Mouse (Mus musculus) yolk sac, embryonic 10.5 days (tissue): ENCODE results near the gene Gnb1l.

Source experiments
- DNase-seq: peaks from one replicate; pipeline ENCODE4 v3.0.0-alpha.2; 2017; ENCODE audit warnings: low spot score

The Gnb1l gene

GRCm38 (mm10) chr16:18547891-18548290, 49.4 kb downstream of the Gnb1l start:
- no peak for DNase-seq

GRCm38 (mm10) chr16:18551604-18552003, 53.1 kb downstream of the Gnb1l start:
- peak; percentile 11 for DNase-seq

- no peak for DNase-seq
Measured at GRCm38 (mm10) chr16:18552106-18552710, 53.7 kb downstream of the Gnb1l start.

- no peak for DNase-seq
Measured at GRCm38 (mm10) chr16:18554721-18555120, 56.2 kb downstream of the Gnb1l start.

- peak; percentile 42 for DNase-seq
Measured at GRCm38 (mm10) chr16:18555235-18555935, 56.9 kb downstream of the Gnb1l start.

GRCm38 (mm10) chr16:18556461-18556860, 57.9 kb downstream of the Gnb1l start:
- no peak for DNase-seq

- no peak for DNase-seq
Measured at GRCm38 (mm10) chr16:18564472-18564871, 66.0 kb downstream of the Gnb1l start.

GRCm38 (mm10) chr16:18568599-18568998, 70.1 kb downstream of the Gnb1l start:
- DNase-seq: no peak

- DNase-seq: no peak
Measured at GRCm38 (mm10) chr16:18574196-18574595, 75.7 kb downstream of the Gnb1l start.

- DNase-seq: no peak
Measured at GRCm38 (mm10) chr16:18577071-18577470, 78.6 kb downstream of the Gnb1l start.

GRCm38 (mm10) chr16:18577599-18578160, 79.2 kb downstream of the Gnb1l start:
- no peak for DNase-seq

- no peak for DNase-seq
Measured at GRCm38 (mm10) chr16:18580389-18580788, 81.9 kb downstream of the Gnb1l start.

- DNase-seq: no peak
Measured at GRCm38 (mm10) chr16:18581050-18581622, 82.6 kb downstream of the Gnb1l start.

- no peak for DNase-seq
Measured at GRCm38 (mm10) chr16:18581623-18582205, 83.2 kb downstream of the Gnb1l start.

GRCm38 (mm10) chr16:18582426-18583148, 84.1 kb downstream of the Gnb1l start:
- DNase-seq: no peak

GRCm38 (mm10) chr16:18583169-18583568, 84.7 kb downstream of the Gnb1l start:
- no peak for DNase-seq

GRCm38 (mm10) chr16:18583673-18584357, 85.3 kb downstream of the Gnb1l start:
- no peak for DNase-seq

GRCm38 (mm10) chr16:18584901-18585510, 86.5 kb downstream of the Gnb1l start:
- no peak for DNase-seq

GRCm38 (mm10) chr16:18585676-18586075, 87.2 kb downstream of the Gnb1l start:
- no peak for DNase-seq

- DNase-seq: no peak
Measured at GRCm38 (mm10) chr16:18586076-18586905, 87.8 kb downstream of the Gnb1l start.
